Mouse (Mus musculus): ENCODE data around the gene Atp12a.

DNA sequence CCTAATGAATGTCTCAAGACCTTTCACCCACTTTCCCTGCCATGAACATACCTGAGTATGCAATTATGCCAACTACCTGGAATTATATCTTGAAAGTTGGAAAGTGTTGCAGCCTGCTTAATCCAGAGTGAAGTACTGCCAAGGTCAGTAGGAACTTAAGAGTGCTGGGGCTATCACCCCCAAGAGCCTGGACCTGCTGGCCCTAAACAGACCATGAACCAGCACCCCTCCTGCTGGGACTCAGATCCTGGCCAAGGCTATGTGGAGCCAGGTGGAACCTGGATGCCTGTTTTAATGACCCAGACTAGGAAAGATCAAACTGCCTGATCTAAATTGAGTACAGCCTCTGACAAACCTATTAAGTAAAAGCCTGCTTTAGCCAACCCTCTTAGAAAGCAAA is 31.2 kb upstream of the Atp12a start:
- TF ChIP-seq CTCF (conservative IDR thresholded peaks at IDR 0.05; ENCODE audit: low read length), result no peak
- no peak for TF ChIP-seq NANOG (IDR thresholded peaks at IDR 0.05; ENCODE audit: borderline replicate concordance, low read length)
- TF ChIP-seq POU5F1 (IDR thresholded peaks at IDR 0.05; ENCODE audit: borderline replicate concordance, low read length), result no peak

All from E14TG2a.4 (cell line).